Mouse (Mus musculus): ENCODE results near the gene Wdfy4.

The Wdfy4 gene

DNA sequence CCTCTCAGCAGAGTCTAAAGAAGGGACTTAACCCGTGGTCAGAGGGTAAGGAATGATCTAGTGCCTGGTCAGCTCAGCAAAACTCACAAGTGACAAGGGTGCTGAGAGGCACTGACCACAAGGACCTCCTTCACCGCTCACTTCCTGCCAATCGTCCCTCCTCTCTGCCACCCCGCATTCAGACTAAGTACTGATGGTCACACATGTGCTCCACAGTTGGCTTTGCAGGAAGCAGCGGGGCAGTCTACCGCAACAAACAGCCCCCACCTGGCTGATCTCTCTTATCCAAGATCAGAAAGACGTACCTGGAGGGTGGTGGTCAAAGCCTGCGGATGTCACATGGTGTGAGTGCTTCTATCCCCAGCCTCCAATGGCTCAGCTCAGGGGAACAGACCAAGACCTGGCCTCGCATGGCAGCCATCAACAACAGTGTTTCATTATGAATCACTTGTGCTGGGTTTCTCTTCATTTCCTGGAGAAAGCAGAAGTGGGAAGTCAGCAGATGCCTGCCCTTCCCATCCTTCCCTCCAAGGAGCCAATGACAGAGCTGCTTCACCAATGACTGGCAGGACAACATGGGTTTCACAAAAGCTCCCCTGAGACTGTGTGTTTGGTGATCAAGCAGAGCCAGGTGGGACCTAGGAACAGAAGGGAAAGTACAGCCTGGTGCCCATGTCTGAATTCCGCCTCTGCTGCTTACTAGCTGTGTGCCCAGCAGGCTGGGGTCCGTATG is at the start of gene Wdfy4:
Gene Wdfy4, minus strand, starts transcription at position 441 of the 733 bp plus-strand sequence.
- CTCF ChIA-PET, result interaction anchor here (0.6 to 1.1 kb wide), 2 partner anchors 20 to 70 kb away, joined by 3 to 6 read pairs; no protein-coding TSS in a partner anchor

DNA sequence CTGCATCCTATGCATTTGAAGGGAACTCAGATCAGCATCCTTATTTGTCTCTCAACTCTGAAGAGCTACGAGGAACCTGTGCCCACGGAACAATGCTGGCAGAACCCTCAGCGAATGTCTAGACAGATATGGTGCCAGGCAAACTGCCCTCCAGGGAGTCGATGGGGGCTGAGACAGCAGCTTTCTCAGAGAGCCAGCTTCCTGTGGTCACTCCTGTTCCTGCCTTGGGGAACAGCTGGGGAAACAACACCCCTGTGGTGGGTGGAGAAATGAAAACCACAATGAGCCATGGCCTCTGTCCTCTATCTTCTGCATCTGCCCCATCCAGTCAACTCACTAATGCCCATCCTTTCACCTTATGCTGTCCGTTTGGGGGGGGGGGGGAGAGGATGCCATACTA is 46.7 kb upstream of the Wdfy4 start:
- CTCF ChIA-PET, result interaction anchor here (0.7 to 2.1 kb wide), 4 partner anchors 12 to 110 kb away, joined by 3 to 17 read pairs (median 6); no protein-coding TSS in a partner anchor

DNA sequence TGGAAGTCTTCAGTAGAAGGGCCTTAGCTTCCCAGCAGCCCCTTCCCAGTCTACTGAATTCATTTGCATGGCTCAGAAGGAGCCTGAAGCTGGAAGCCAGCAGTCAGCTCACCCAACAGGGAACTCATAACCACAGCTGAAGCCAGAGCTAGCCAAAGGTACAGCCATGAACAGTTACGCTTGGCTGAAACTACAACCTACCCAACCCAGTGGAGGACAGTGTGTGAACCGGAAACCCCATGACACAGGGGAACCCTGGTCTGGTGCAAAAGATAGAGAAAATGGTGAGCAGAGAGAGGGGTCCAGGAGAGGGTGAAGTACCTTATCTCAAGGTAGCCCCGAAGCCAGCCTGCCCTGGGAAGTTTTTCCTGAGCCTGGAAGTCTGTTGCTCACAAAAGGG is 46.0 kb upstream of the Wdfy4 start:
- CTCF ChIA-PET, result interaction anchor here (2.1 kb wide), 1 partner anchor 13 kb away, joined by 17 read pairs; no protein-coding TSS in a partner anchor

DNA sequence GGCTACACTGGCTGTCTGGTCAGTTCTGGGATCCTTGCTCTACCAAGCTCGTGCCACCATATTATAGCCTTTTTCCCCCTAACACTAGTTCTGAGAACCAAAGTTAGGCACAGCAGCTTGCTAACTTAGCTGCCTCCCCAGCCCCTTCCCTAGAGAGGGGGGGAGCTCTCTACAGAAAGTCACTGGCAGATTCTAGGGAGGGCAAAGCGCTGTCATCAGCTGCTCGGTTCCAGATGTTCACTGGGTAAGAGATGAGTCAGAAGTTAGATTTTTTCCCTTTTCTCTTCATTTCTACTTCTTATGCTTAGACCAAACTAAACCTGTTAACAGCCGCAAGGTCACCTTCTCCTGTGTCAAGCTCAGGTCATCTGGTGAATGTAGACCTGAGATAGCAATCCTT is 45.4 kb upstream of the Wdfy4 start:
- CTCF ChIA-PET, result no interaction called here

DNA sequence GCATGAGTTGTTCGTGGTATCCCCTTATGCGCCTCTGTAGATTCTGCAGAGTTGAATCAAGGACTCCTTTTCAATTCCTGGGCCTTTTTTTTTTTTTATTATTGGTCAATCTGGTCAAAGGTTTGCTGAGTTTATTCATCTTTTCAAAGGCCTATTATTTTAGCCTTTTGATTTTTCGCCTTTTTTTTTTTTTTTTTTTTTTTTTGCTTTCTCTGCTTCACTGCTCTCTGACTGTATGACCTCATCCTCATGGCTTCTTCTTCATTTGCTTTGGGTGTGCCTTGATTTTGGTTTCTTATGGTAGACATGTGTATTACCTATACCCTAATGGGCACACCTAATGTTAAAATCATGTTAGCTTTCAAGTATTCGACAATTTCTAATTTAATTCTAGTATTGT is 39.9 kb upstream of the Wdfy4 start:
- CTCF ChIA-PET, result no interaction called here

DNA sequence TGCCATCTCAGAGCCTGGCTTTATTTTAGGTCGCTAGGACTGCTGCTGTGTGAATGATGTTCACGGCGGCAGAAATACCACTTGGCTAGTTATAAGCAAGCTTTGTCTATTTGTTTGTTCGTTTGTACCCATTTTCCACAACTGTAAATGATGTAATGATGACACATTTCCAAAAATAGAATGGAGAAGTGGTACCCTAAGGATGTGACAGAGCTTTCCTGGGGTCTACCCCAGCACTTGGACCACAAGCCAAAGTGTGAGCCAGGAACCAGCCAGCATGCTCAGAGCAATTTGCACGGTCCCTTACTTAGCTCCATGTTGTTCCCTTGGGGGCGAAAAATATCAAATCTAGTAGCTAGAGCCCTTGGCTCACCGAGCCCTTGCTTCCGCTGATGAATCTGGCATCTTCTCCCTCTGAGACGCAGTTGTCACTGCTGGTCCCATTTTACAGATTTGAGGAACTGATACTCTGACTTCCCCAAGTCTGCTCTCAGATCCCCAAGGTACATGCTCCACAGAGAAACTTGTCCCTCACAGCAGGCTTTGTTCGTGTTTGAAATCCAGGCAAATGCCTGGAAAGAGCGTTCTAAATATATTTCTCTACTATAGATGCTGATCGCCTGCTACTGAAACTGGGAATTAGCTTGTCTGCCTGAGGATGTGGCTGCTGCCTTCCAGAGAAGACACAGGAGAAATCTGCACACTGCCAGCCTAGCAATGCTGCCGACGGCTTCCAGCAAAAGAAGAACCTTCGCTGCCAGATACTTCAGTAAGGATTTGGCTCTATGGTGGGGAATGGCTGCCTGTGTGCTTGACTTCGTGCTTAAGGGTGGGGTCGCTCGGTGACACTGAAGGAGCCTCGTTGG is 31.3 kb upstream of the Wdfy4 start:
- CTCF ChIA-PET, result no interaction called here

DNA sequence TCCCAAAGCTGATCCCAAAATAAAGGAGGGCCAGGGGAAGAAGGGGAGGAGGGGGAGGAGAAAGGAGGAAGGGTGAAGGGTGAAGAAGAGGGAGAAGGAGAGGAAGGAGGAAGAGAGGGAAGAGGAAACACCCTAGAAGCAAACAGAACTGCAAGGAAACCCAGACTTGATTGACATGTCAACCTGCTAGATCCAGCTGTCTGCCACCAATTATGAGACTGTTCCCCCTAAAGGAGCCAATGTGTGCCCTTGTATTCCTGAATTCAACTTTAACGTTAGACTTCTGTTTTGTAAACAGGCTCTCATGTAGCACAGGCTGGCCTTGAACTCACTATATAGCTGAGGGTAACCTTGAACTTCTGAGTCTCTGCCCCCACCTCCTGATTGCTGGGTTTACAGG is 29.9 kb upstream of the Wdfy4 start:
- CTCF ChIA-PET, result interaction anchor here (0.7 to 1.4 kb wide), 3 partner anchors 16 to 89 kb away, joined by 3 read pairs; no protein-coding TSS in a partner anchor

DNA sequence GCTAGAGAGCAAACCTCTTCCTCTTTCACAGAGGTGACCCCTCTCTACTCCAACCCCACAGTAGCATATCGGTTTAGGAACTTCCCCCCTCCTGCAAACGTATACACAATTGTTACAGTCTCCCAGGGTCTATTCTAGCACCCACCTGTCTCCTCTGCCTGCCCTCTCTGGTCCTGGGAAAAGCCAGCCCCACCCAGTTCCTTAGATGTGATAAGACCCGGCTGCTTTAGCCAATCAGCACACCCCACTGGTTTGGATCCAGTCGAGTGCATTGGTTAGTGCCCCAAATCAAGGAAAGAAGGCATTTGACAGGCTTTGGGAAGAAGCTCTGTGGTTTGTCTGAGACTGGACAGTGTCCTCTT is 29.4 kb upstream of the Wdfy4 start:
- CTCF ChIA-PET, result interaction anchor here (0.7 to 1.4 kb wide), 3 partner anchors 15 to 89 kb away, joined by 3 read pairs; no protein-coding TSS in a partner anchor

DNA sequence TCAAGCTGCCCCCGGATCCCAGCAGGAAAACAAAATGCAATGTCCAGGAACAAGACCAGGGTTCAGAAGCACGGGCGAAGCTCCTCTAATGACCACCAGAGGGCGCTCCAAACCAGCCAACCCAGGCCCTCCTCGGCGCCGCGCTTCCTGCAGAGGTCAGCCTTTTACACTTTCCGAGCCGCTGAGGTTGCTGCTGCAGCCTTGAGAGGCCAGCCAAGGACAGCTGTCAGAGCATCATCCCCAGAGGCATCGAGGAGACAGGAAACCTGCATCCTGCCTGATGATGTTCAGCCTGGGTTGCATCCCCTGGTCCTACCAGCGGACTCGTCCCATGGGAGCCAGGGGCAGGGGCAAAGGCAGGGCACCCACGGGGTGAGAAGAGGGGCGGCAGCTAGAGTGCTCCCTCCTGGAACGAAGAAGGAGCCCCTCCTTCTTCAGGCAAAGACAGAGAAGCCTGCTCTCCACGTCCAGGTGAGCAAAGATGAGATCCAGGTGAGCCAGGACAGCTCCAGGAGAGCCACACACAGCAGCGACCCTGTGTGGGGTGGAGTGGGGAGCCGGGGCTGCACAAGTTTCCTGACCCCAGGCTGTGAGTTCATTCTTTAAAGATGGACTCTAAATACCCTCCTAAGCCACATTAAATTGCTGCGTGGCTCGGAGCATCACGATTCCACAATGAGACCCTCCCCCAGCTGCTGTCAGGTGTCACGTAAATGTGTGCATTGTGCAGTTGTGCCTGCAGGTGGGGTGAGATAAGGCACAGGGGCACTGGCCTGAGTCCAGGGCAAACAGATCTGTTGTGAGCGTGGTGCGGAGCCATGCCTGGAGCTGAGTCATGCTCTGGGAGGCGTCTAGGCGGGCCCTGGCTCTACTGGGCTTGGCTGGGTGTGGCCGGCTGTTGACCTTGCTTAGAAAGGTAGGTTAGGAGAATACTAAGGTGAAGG is 28.8 kb upstream of the Wdfy4 start, which contains the start of gene Arhgap22:
Gene Arhgap22, plus strand, starts transcription at position 204 of the 944 bp plus-strand sequence.
- CTCF ChIA-PET, result interaction anchor here (0.6 to 1.2 kb wide), 5 partner anchors 15 to 444 kb away, joined by 3 to 8 read pairs (median 4); no protein-coding TSS in a partner anchor

DNA sequence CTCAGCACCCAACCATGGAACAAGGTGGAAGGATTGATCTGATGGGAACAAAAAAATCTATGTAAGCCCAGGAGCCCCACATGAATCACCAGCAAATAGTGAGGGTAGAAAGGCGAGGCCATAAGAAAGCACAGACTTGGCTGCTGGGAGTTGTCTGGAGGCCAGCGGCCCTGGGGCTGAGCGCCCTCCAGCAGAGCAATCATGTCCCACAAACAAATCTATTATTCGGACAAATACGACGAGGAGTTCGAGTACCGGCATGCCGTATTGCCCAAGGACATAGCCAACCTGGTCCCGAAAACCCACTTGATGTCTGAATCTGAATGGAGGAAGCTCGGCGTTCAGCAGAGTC is 27.6 kb upstream of the Wdfy4 start:
- CTCF ChIA-PET, result no interaction called here

DNA sequence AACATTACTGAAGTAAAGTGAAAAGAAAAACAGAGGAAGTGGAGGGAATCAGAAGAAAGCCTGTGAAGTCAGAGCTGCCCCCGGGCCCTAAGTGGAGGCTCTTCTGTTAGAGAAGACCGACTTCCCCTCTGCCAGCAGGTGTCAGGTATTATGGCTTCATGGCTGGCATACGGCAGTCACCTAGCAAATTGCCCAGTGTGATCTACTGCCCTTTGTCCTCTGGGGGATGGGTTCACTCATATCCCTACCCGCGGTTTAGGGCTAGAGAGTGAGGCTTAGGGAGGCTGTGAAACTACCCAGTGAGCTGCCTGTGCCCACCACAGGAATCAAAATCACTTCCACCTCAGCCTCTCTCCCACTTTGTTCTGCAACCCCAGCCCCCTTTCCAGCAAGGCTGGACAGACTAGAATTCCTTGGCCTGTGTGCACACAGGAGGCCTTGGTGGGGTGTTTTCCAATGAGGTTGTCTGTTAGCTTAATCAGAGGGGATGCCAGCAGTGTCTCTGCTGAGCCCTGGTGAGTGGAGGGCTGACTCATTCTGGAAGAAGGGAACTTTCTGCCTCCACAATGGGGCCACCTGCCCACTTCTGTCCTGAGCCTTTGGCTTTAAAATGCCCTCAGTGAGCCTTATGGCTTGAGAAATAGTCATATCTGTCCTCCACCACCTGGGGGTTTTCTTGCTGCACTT is 27.1 kb upstream of the Wdfy4 start:
- CTCF ChIA-PET, result interaction anchor here (0.9 kb wide), 1 partner anchor 91 kb away, joined by 4 read pairs; no protein-coding TSS in a partner anchor

DNA sequence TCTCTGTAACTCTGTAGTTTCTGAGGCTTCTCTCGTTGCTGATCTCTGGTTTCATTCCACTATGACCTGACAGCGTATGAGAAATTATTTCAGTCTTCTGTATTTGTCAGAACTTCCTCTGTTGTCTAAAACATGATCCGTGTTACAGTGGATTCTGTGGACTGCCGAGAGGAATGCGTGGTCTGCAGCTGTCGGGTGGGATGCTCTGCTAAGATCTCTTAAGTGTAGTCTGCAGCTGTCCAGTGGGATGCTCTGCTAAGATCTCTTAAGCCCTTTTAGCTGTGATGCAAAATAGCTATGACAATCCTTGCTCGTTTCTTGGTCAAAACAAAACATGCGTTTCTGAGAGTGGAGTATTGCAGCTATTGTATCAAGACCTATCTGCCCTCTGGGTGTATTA is 25.5 kb upstream of the Wdfy4 start:
- CTCF ChIA-PET, result no interaction called here

DNA sequence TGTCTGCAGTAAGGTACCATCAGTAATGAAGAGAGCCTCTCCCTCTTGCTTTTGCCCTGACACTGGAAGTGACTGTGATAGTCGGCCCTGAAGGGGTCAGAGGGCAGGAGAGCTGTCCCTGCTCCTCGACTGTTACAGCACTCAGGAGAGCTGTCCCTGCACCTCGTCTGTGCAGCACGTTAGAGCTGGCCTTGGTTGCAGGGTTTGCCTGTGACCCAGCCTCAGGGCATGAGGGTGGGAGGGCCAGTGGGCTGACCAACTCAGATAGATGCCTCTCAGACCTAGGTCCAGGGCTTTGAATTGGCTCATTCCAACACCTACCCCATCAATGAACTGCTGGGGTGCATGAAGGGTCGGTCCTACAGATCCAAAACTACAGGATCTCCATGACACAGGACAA is 23.0 kb upstream of the Wdfy4 start:
- CTCF ChIA-PET, result no interaction called here

DNA sequence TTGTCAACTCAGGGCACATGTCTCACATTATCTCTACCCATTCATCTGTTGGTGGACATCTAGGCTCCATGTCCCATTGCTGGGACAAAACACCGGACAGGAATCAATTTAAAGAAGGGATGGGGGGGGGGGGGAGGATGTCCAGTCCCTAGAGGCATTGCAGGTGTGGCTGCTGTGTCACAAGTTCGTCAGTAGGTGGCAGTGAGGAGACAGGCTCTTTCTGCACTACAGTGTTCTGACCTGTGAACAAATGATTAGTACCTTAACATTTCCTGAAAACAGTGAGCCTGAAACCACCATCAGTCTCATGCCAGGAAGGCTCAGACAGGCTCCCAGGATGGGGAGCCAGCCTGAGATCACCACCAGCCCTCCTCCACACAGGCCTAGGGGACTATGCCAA is 21.7 kb upstream of the Wdfy4 start:
- CTCF ChIA-PET, result interaction anchor here (0.6 to 1.7 kb wide), 4 partner anchors 28 to 69 kb away, joined by 5 to 12 read pairs (median 7); no protein-coding TSS in a partner anchor

DNA sequence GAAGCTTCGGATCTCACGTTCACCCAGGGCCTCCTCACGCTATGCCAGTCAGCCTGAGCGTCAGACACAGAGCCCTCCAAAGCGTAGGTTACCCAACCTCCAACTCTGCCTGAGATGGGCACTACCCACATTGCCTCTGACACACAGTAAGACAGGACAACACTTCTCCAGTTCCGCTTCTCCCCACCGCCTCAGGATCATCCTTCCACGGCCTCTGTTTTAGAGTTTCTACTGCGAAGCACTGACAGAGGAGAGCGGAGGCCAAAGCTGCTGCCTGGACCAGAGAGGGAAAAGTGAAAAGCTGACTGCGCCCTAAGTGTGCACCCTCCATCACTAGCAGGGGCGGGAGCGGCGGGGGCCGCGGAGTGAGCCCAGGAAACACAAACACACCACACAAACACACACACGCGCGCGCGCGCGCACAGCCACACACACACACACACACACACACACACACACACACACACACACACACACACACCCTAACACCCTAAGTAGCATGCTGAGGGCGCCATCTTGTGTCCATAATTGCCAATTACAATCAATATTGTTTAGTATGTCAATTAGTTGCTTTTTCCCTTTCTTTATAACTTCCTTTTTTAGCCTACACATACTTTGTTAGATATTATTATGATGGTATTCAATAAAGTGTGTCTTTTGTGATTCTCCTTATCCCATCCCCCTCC is 20.1 kb upstream of the Wdfy4 start:
- CTCF ChIA-PET, result interaction anchor here (1.5 to 2.0 kb wide), 3 partner anchors 15 to 59 kb away, joined by 3 to 9 read pairs (median 9); no protein-coding TSS in a partner anchor

DNA sequence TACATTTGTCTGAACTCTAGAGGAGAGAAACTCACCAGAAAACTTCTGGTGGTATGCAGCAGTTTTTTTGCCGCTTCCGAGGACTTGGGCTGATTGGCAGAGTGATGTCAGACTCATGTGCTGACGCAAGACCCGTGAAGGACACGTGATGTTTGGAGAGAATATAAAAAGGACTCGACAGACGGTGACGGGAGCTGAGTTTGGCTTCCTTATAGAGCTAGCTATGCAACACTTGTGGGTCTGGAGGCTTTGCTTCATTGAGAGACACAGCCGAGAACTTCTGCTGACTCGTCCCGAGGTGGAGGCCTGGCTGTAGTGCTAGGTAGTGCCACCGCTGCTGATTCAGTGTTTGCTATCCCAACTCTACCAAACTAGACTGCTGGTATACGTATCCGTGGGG is 18.5 kb upstream of the Wdfy4 start:
- CTCF ChIA-PET, result interaction anchor here (1.6 kb wide), 1 partner anchor 57 kb away, joined by 9 read pairs; no protein-coding TSS in a partner anchor

DNA sequence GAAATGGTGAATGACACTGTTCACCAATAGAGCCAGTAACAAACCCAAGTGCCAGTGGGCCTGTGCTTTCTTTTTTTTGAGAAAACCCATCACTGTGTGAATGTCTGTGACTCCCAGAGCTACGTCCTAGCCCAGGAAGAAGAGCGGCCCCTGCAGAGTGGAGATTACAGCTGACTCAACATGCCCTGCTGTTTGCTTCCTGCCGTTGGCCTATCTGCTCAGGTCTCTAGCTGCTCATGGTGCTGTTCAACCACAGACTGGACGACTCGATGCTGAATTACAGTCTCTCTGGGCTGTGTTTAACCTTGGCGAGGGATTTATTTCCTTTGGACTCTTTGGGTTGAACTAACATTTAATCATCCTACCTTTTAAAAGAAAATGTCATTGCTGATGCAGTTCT is 17.6 kb upstream of the Wdfy4 start:
- CTCF ChIA-PET, result no interaction called here

DNA sequence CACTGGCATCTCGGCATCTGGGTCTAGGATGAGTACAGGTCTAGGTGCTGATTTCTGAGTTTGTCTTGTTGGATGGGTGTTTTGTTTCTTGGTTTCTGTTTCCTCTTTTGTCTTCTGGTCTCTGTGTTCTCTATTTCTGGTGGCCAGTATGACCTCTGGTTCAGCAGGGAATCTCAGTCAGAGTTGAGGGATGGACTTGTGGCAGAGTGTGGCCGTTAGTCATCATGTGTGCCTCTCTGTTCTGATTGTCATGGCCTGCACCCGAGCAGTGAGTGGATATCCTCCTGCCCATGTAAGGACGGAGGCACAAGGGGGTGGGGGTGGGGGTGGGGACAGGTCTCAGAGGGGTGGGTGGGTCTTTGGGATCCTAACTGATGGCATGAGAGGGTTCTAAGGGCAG is 16.9 kb upstream of the Wdfy4 start:
- CTCF ChIA-PET, result interaction anchor here (0.7 kb wide), 1 partner anchor 16 kb away, joined by 3 read pairs; no protein-coding TSS in a partner anchor

DNA sequence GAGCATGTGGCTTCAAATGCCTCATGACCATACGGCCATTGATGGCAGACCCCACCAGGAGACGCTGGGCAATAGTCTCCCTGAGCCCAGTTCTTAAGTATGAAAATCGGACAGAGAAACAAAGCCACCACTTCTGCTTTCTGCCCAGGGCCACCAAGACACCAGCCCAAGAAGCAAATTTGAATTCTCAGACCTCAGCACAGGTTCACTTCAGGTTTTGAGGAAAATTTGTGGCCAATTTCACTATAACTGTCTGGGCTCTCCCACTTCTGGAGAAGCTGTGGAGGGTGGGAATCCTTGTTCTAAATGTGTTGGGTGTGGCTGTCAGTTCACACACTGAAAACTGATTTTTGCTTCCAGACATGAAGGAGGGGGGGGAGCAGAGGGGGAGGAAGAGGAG is 8.9 kb upstream of the Wdfy4 start:
- CTCF ChIA-PET, result no interaction called here

DNA sequence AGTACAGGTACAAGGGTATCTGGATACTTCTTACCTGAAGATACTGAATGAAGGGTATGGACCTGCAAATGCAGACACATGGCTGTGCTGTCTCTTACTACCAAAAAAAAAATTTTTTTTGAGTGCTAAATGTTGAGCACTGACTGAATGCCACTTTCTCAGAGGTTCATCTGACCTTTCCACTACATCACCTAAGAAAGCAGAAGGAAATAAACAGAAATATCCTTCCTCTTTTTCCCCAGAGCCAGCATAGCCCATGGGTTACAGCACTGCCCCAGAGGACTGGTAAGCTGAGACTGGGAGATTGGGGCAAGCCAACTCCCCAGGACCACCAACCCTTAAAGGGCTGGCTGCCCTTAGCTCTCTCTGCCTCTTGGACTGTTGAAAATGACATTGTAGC is 8.5 kb upstream of the Wdfy4 start:
- CTCF ChIA-PET, result no interaction called here

Measured in spleen, embryonic (tissue).